In genomic region chr4:118988535-118988934, GRCm38 (mm10) we compare ENCODE assay signal across 8 mouse cellular contexts. TPM values are rescaled to one million over a fixed set of nuclear protein-coding genes. Genes with fewer than 3 reads are reported as not detected.
DNase-seq lines count a peak whose midpoint lies in the region; ATAC-seq and TF ChIP-seq lines count a peak whose summit lies in the region.
"Had no signal": no experiment of that assay in that cellular context is flagged by ENCODE, and none has a peak within 500 bp of the region (broad histone marks: within the 10 kb centered on the region; RNA-seq: fewer than 3 reads in every experiment).

No protein-coding gene starts in this region.

- no peak overlapping the region for H3K4me3 ChIP-seq in hindbrain, embryonic 14.5 days (replicated peaks; ENCODE audit: low read length)
- no peak overlapping the region for H3K4me3 ChIP-seq in hindbrain, embryonic 12.5 days
- no peak overlapping the region for H3K4me3 ChIP-seq in MEL (ENCODE audit: control insufficient read depth in 1 of 2, insufficient read depth in 1 of 2, low read depth in 2 of 2, low read length in 2 of 2)

- WGBS in hindbrain, embryonic 14.5 days = 9% methylated on average over 3 of the region's 3 CpGs
- 7% methylated on average over 3 of the region's 3 CpGs for WGBS in hindbrain, embryonic 12.5 days

- no peaks in the 10 kb centered on the region for H3K79me2 ChIP-seq in MEL (ENCODE audit: control insufficient read depth, insufficient read depth, low read length, poor library complexity)

- no peaks in the 10 kb centered on the region for H3K27me3 ChIP-seq in hindbrain, embryonic 14.5 days (ENCODE audit: control insufficient read depth, insufficient read depth, low read length)
- no peaks in the 10 kb centered on the region for H3K27me3 ChIP-seq in hindbrain, embryonic 12.5 days
- no peaks in the 10 kb centered on the region for H3K27me3 ChIP-seq in MEL (ENCODE audit: control insufficient read depth in 1 of 2, insufficient read depth in 2 of 2, low read length in 2 of 2)

- peak; percentile 73 for TF ChIP-seq RAD21 in MEL (IDR thresholded peaks at IDR 0.05; ENCODE audit: low read depth, low read length)

- peak; percentile 39 for DNase-seq in hindbrain, embryonic 14.5 days (ENCODE audit: low spot score)
- DNase-seq in B cell, adult 2 months = peak; percentile 49 to 52
- DNase-seq in MEL (ENCODE audit: low read depth, low spot score) = peak; percentile 55
- DNase-seq in frontal cortex, postnatal 36 days (ENCODE audit: low spot score in 2 of 2) = peak; percentile 31 to 69
- peak; percentile 20 for DNase-seq in lung, postnatal 14 days
- DNase-seq in spleen, adult 12 weeks (ENCODE audit: low spot score) = no peak

- H3K27ac ChIP-seq in hindbrain, embryonic 14.5 days = no peak overlapping the region
- H3K27ac ChIP-seq in hindbrain, embryonic 12.5 days = no peak overlapping the region
- H3K27ac ChIP-seq in MEL (ENCODE audit: control insufficient read depth, low read depth, low read length) = no peak overlapping the region
- H3K27ac ChIP-seq: macrophage had no signal

- H3K9me3 ChIP-seq in hindbrain, embryonic 14.5 days (ENCODE audit: control insufficient read depth, low read length) = no peaks in the 10 kb centered on the region
- no peaks in the 10 kb centered on the region for H3K9me3 ChIP-seq in hindbrain, embryonic 12.5 days (replicated peaks)
- no peaks in the 10 kb centered on the region for H3K9me3 ChIP-seq in MEL (replicated peaks; ENCODE audit: insufficient read depth, low read length)

- no peak for TF ChIP-seq EP300 in MEL (IDR thresholded peaks at IDR 0.05; ENCODE audit: low read depth in 1 of 2, low read length in 2 of 2)

- ATAC-seq in hindbrain, embryonic 14.5 days (ENCODE audit: low FRiP score) = no peak
- ATAC-seq in hindbrain, embryonic 12.5 days (ENCODE audit: low FRiP score) = no peak

- no peak for TF ChIP-seq POLR2A in MEL (IDR thresholded peaks at IDR 0.05; ENCODE audit: control insufficient read depth in 1 of 2, insufficient read depth in 1 of 2, low read depth in 1 of 2, low read length in 2 of 2, poor library complexity in 1 of 2)

- no peaks in the 10 kb centered on the region for H3K36me3 ChIP-seq in hindbrain, embryonic 14.5 days (replicated peaks; ENCODE audit: control insufficient read depth, insufficient read depth)
- H3K36me3 ChIP-seq in hindbrain, embryonic 12.5 days = no peaks in the 10 kb centered on the region
- H3K36me3 ChIP-seq in MEL (ENCODE audit: control insufficient read depth in 1 of 2, insufficient read depth in 2 of 2, low read length in 2 of 2) = no peaks in the 10 kb centered on the region; a peak in 1 of 4 replicates

- H3K4me1 ChIP-seq in hindbrain, embryonic 14.5 days (replicated peaks; ENCODE audit: control insufficient read depth, insufficient read depth, low read length) = no peaks in the 10 kb centered on the region
- H3K4me1 ChIP-seq in hindbrain, embryonic 12.5 days = no peaks in the 10 kb centered on the region
- H3K4me1 ChIP-seq in MEL (ENCODE audit: control insufficient read depth in 1 of 2, insufficient read depth in 2 of 2, low read length in 2 of 2) = no peaks in the 10 kb centered on the region

- peak; percentile 54 to 71 (median 67) for TF ChIP-seq CTCF in MEL (IDR thresholded peaks at IDR 0.05 in 2 of 3, conservative IDR thresholded peaks at IDR 0.05 in 1 of 3; ENCODE audit: control insufficient read depth in 1 of 3, insufficient read depth in 1 of 3, low read depth in 2 of 3, low read length in 3 of 3, poor library complexity in 1 of 3, severe bottlenecking in 1 of 3)

- H3K4me2 ChIP-seq in hindbrain, embryonic 14.5 days (replicated peaks) = no peak overlapping the region
- H3K4me2 ChIP-seq in hindbrain, embryonic 12.5 days (replicated peaks) = no peak overlapping the region

- H3K9ac ChIP-seq in hindbrain, embryonic 14.5 days = no peak overlapping the region
- no peak overlapping the region for H3K9ac ChIP-seq in hindbrain, embryonic 12.5 days
- H3K9ac ChIP-seq in MEL (ENCODE audit: control insufficient read depth, low read depth, low read length, poor library complexity, severe bottlenecking) = no peak overlapping the region

TF ChIP-seq in MEL, 35 proteins besides CTCF, POLR2A, EP300 and RAD21:
- peak; percentile 64 for TF ChIP-seq SMC3 (IDR thresholded peaks at IDR 0.05; ENCODE audit: low read depth, low read length)
- no peak for TF ChIP-seq NRF1 (IDR thresholded peaks at IDR 0.05; ENCODE audit: insufficient read depth, low read depth, low read length, poor library complexity, severe bottlenecking)
TF ChIP-seq in MEL: peak in this region for 1.

RNA-seq across cellular contexts. Expression of gene Lao1, which starts 27.2 kb away (rescaled TPM):
- not detected in 2 replicates for polyA plus RNA-seq in hindbrain, embryonic 14.5 days (2014; fragmentation: Nextera tagmentation; extraction: Ambion mirVana)
- polyA plus RNA-seq in hindbrain, embryonic 12.5 days (2016; fragmentation: Nextera tagmentation; extraction: Ambion mirVana) = not detected in 2 replicates
- not detected in 2 replicates for total RNA-seq in MEL (2012; rRNA removed)
- not detected for polyA plus RNA-seq in MEL (2012; ENCODE audit: insufficient read depth in 1 of 2, insufficient read length in 2 of 2, low read depth in 1 of 2, low replicate concordance in 2 of 2, missing spikeins in 1 of 2)
- polyA plus RNA-seq: macrophage had no signal

RNA-seq across cellular contexts. Expression of gene Olfr1328, which starts 50.1 kb away (rescaled TPM):
- polyA plus RNA-seq in hindbrain, embryonic 14.5 days (2014; fragmentation: Nextera tagmentation; extraction: Ambion mirVana) = not detected in 2 replicates
- not detected in 2 replicates for polyA plus RNA-seq in hindbrain, embryonic 12.5 days (2016; fragmentation: Nextera tagmentation; extraction: Ambion mirVana)
- total RNA-seq in MEL (2012; rRNA removed) = not detected in 2 replicates
- not detected for polyA plus RNA-seq in MEL (2012; ENCODE audit: insufficient read depth in 1 of 2, insufficient read length in 2 of 2, low read depth in 1 of 2, low replicate concordance in 2 of 2, missing spikeins in 1 of 2)
- polyA plus RNA-seq: macrophage had no signal
